Mouse (Mus musculus): Measurements from ENCODE around the gene Gtf3c2.

- TF ChIP-seq CTCF (IDR thresholded peaks at IDR 0.05; ENCODE audit: insufficient read depth, low read length) (no peak), POLR2A (IDR thresholded peaks at IDR 0.05; ENCODE audit: borderline replicate concordance, extremely low read depth, low read depth, low read length) (no peak)
Observed at GRCm38 (mm10) chr5:31222696-31223095, 42.8 kb upstream of the Gtf3c2 start.
